Mouse (Mus musculus): ENCODE data around the gene Rangap1. TPM values are rescaled to one million over a fixed set of nuclear protein-coding genes. Genes with fewer than 3 reads are reported as not detected.
A peak's percentile ranks its signal among the peaks of the same experiment; 100 is the strongest.

The Rangap1 gene
- polyA plus RNA-seq, 1 experiment from 2014 or later = 150 TPM

- H3K27ac ChIP-seq = no peak overlapping the region
- no peak overlapping the region for H3K4me3 ChIP-seq
- peaks cover 74% of the 10 kb centered on the region for H3K36me3 ChIP-seq
- H3K4me1 ChIP-seq = peaks cover under 1% of the 10 kb centered on the region
- DNase-seq (ENCODE audit: low spot score) = peak; percentile 44
- 88% methylated on average over 4 of the region's 4 CpGs for WGBS
- no peaks in the 10 kb centered on the region for H3K9me3 ChIP-seq (replicated peaks)
- no peaks in the 10 kb centered on the region for H3K27me3 ChIP-seq (ENCODE audit: low read depth, poor library complexity, severe bottlenecking)
Measured at GRCm38 (mm10) chr15:81670231-81670640, 75.1 kb downstream of the Rangap1 start.

DNA sequence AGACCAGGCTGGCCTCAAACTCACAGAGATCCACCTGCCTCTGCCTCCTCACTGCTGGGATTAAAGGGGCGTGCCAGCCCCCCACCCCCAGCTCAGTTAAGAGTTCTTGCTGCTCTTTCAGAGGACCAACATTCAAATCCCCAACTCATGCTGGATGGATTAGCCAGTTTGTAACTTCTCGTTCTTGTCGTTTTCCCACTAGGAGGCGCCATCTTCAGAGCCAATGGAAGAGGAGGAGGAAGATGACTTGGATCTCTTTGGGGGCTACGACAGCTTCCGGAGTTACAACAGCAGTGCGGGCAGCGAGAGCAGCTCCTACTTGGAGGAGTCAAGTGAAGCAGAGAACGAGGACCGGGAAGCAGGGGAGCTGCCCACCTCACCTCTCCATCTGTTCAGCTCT is 78.4 kb downstream of the Rangap1 start:
- Histone ChIP-seq H3K4me3 (no peak overlapping the region), H3K36me3 (peaks cover 50% of the 10 kb centered on the region), H3K27ac (no peak overlapping the region), H3K4me1 (peaks cover 11% of the 10 kb centered on the region), H3K27me3 (ENCODE audit: low read depth, poor library complexity, severe bottlenecking) (no peaks in the 10 kb centered on the region), H3K9me3 (replicated peaks) (no peaks in the 10 kb centered on the region)
- 91% methylated on average over 10 of the region's 10 CpGs for WGBS
- no peak for DNase-seq (ENCODE audit: low spot score)

DNA sequence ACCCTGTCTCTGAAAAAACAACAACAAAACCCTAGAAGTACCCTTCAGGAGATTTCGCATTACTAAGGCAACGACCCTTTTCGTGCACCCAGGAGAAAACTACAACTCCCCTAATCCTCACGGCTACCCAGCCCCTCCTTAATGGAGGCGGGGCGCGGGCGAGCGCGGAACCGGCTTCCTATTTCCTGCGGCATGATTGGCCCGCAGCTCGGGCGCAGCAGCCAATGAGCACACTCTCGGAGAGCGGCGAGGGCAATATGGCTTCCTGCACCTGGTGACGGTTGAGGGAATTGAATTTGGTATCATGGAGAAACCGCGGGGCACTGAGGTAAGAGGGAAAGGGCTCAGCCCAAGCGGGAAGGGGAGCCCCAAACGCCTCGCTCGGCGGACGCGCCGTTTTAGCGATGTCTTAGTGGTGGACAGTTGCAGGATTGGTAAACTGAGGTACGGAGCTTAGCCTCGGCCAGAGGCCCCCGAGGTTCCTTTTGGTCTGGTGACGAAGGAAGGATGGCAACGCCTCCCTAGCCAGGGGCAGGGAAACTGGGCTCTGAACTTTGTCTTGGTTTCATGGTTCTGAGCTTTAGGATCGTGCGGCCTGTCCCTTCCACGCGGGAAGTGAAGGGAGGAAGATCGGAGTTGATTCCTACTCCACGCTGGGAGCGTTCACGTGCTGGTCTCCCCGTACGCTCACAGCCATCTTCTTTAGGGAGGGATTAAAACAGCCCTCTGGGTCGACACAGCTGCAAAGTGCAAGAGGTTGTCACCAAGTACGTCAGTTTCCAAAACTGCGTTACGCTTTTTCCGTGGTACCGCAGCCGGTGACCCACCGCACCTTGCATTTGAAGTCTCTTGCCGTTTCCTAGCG is 81.4 kb downstream of the Rangap1 start, which contains the start of gene L3mbtl2:
L3mbtl2 (plus strand) TSS at position 193 of the 865 bp plus-strand sequence.
- H3K4me3 ChIP-seq = peak within 1 kb of the TSS; percentile 91
- H3K9me3 ChIP-seq (replicated peaks) = no peaks in the 10 kb centered on the region
- no peaks in the 10 kb centered on the region for H3K27me3 ChIP-seq (ENCODE audit: low read depth, poor library complexity, severe bottlenecking)
- DNase-seq (ENCODE audit: low spot score) = peak; percentile 91
- WGBS = under 1% methylated on average over 55 of the region's 55 CpGs
- H3K4me1 ChIP-seq = peaks cover 11% of the 10 kb centered on the region
- H3K36me3 ChIP-seq = peaks cover 22% of the 10 kb centered on the region
- H3K27ac ChIP-seq = peak within 1 kb of the TSS; percentile 83

- peaks cover 15% of the 10 kb centered on the region for H3K36me3 ChIP-seq
- H3K27ac ChIP-seq = no peak overlapping the region
- H3K27me3 ChIP-seq (ENCODE audit: low read depth, poor library complexity, severe bottlenecking) = no peaks in the 10 kb centered on the region
- 67% methylated on average over 10 of the region's 10 CpGs for WGBS
- peaks cover 11% of the 10 kb centered on the region for H3K4me1 ChIP-seq
- no peak for DNase-seq (ENCODE audit: low spot score)
- H3K9me3 ChIP-seq (replicated peaks) = no peaks in the 10 kb centered on the region
- peak overlapping the region; percentile 91 for H3K4me3 ChIP-seq
Measured at GRCm38 (mm10) chr15:81663281-81663680, 82.0 kb downstream of the Rangap1 start.

GRCm38 (mm10) chr15:81661701-81662100 is 83.6 kb downstream of the Rangap1 start:
- WGBS = 97% methylated on average over 2 of the region's 2 CpGs
- Histone ChIP-seq H3K9me3 (replicated peaks) (no peaks in the 10 kb centered on the region), H3K27me3 (ENCODE audit: low read depth, poor library complexity, severe bottlenecking) (no peaks in the 10 kb centered on the region), H3K27ac (no peak overlapping the region), H3K4me1 (peaks cover 11% of the 10 kb centered on the region), H3K4me3 (no peak overlapping the region), H3K36me3 (no peaks in the 10 kb centered on the region)
- DNase-seq (ENCODE audit: low spot score) = no peak

Other genes starting within 250 kb of the Rangap1 start
- 17.4 and 20.7 TPM in 2 replicates for gene Ep300, start 160.2 kb downstream of the Rangap1 start, polyA plus RNA-seq (2016; fragmentation: Nextera tagmentation; extraction: Ambion mirVana)
- 37.1 and 42.1 TPM in 2 replicates for gene L3mbtl2, start 81.6 kb downstream of the Rangap1 start, polyA plus RNA-seq (2016; fragmentation: Nextera tagmentation; extraction: Ambion mirVana)
- gene Chadl, start 48.2 kb downstream of the Rangap1 start, polyA plus RNA-seq (2016; fragmentation: Nextera tagmentation; extraction: Ambion mirVana) = 1.3 and 2.4 TPM in 2 replicates
- gene Zc3h7b, start 473 bp downstream of the Rangap1 start, polyA plus RNA-seq (2016; fragmentation: Nextera tagmentation; extraction: Ambion mirVana) = 51.7 and 57.5 TPM in 2 replicates
- 13.4 and 16.5 TPM in 2 replicates for gene Tef, start 56.9 kb upstream of the Rangap1 start, polyA plus RNA-seq (2016; fragmentation: Nextera tagmentation; extraction: Ambion mirVana)
- gene Tob2, start 113.3 kb upstream of the Rangap1 start, polyA plus RNA-seq (2016; fragmentation: Nextera tagmentation; extraction: Ambion mirVana) = 18.3 and 19.8 TPM in 2 replicates
- 256 and 300 TPM in 2 replicates for gene Phf5a, start 126.4 kb upstream of the Rangap1 start, polyA plus RNA-seq (2016; fragmentation: Nextera tagmentation; extraction: Ambion mirVana)
- gene Aco2, start 126.8 kb upstream of the Rangap1 start, polyA plus RNA-seq (2016; fragmentation: Nextera tagmentation; extraction: Ambion mirVana) = 170 and 172 TPM in 2 replicates
- 75.5 and 86.6 TPM in 2 replicates for gene Polr3h, start 180.7 kb upstream of the Rangap1 start, polyA plus RNA-seq (2016; fragmentation: Nextera tagmentation; extraction: Ambion mirVana)
- 3.7 and 5.7 TPM in 2 replicates for gene Csdc2, start 191.2 kb upstream of the Rangap1 start, polyA plus RNA-seq (2016; fragmentation: Nextera tagmentation; extraction: Ambion mirVana)
- gene Pmm1, start 215.4 kb upstream of the Rangap1 start, polyA plus RNA-seq (2016; fragmentation: Nextera tagmentation; extraction: Ambion mirVana) = 18.1 and 21.1 TPM in 2 replicates
- not detected in 2 replicates for gene 1700029P11Rik, start 235.0 kb upstream of the Rangap1 start, polyA plus RNA-seq (2016; fragmentation: Nextera tagmentation; extraction: Ambion mirVana)
- gene Xrcc6, start 242.3 kb upstream of the Rangap1 start, polyA plus RNA-seq (2016; fragmentation: Nextera tagmentation; extraction: Ambion mirVana) = 112 and 113 TPM in 2 replicates